Mouse (Mus musculus): ENCODE measurements at regions not wholly inside any gene's neighbourhood (a gene's known extent, or its start where the extent isn't known, plus 50 kb on each side); places are given as distances from the start of the nearest gene placed in this dataset.
A peak's percentile ranks its signal among the peaks of the same experiment; 100 is the strongest.

GRCm38 (mm10) chr2:138183722-138184121, 72.6 kb upstream of the Btbd3 start:
- no peak for DNase-seq

DNA sequence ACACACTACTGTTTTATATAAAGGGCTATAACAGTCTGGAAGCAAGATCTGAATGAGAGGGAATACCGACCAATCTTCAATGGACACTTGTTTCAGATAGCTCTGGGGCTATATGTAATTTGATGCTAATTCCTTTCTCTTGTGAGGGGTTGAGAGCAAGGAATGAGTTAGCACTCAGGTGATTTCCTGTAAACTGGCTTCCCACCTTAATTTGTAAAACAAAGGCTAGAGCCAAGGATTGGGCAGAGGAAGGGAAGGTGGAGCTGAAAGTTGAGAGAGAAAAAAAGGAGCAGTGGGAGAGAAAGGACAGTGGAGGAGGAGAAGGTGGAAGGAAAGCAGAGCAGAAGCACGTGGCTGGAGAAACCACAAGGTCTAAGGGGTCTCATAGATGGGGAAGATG, 71.5 kb upstream of the Btbd3 start:
- no peak for DNase-seq

DNA sequence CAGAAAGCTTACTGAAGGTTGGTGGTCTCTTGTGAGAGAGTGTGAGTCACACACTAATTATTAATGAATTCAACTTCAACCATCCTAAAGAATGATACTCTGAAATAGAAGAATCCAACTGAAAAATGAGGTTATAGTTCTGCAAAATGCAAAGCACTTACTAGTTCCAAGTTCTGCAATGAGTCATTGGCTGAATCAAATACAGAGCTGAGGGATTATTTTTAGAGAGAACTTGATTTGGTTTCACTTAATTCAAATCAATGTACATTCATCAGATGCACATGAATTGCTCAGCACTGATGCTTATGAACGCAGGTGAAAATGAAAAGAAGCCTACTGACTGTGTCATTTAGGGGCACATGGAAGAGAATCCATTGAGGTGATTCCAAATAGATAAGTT, 69.7 kb upstream of the Btbd3 start:
- no peak for DNase-seq

GRCm38 (mm10) chr2:138193529-138193928, 62.8 kb upstream of the Btbd3 start:
- DNase-seq = no peak

GRCm38 (mm10) chr2:138199016-138199415, 57.3 kb upstream of the Btbd3 start:
- peak; percentile 2 for DNase-seq
